Mouse (Mus musculus) CD4-positive, CD25-positive, alpha-beta regulatory T cell (primary cell): ENCODE measurements around the gene Urod. TPM values are rescaled to one million over a fixed set of nuclear protein-coding genes. Genes with fewer than 3 reads are reported as not detected.

Experiments used
- polyA plus RNA-seq: library from polyadenylated mRNA; unstranded; fragments of 100-300 nt; shearing (Covaris generic); gene quantifications from one replicate; pipeline ENCODE4 v1.2.1, GENCODE M21; 2017

Gene Urod
- 100.0 TPM for polyA plus RNA-seq

GRCm38 (mm10) chr4:116993672-116994621 lies at the start of gene Urod:
Urod (minus strand) TSS chr4:116994413.

GRCm38 (mm10) chr4:117019206-117020134 lies 25.3 kb upstream of the Urod start, which contains the start of gene Eif2b3:
Eif2b3 (plus strand) TSS chr4:117019402.

GRCm38 (mm10) chr4:116995131-116995797 lies 1.1 kb upstream of the Urod start, which contains the start of gene Hectd3:
Hectd3 (plus strand) TSS chr4:116995317.

Other genes with a start within 250 kb of the Urod start
- 39.7 TPM for gene Toe1, start 186.8 kb downstream of the Urod start, polyA plus RNA-seq
- 16.4 TPM for gene Mutyh, start 186.7 kb downstream of the Urod start, polyA plus RNA-seq
- 0.38 TPM for gene Hpdl, start 172.7 kb downstream of the Urod start, polyA plus RNA-seq
- 0.04 TPM for gene Zswim5, start 117.0 kb downstream of the Urod start, polyA plus RNA-seq
- 34.9 TPM for gene Hectd3, start 904 bp upstream of the Urod start, polyA plus RNA-seq
- 32.6 TPM for gene Eif2b3, start 25.0 kb upstream of the Urod start, polyA plus RNA-seq
- gene Ptch2, start 101.7 kb upstream of the Urod start, polyA plus RNA-seq: not detected
- 41.1 TPM for gene Btbd19, start 131.3 kb upstream of the Urod start, polyA plus RNA-seq
- 2.5 TPM for gene Tctex1d4, start 132.4 kb upstream of the Urod start, polyA plus RNA-seq
- gene Plk3, start 139.6 kb upstream of the Urod start, polyA plus RNA-seq: 40.8 TPM
- gene Rps8, start 161.8 kb upstream of the Urod start, polyA plus RNA-seq: 482 TPM
- 1.2 TPM for gene Kif2c, start 188.2 kb upstream of the Urod start, polyA plus RNA-seq